Mouse (Mus musculus): ENCODE results near the gene Nnmt. TPM values are rescaled to one million over a fixed set of nuclear protein-coding genes. Genes with fewer than 3 reads are reported as not detected.

Nnmt gene
- total RNA-seq (2017) = not detected in 3 replicates

GRCm38 (mm10) chr9:48604939-48605598 lies at the start of gene Nnmt:
Nnmt (minus strand) TSS chr9:48605153.
- ATAC-seq (replicated peaks; ENCODE audit: insufficient number of reproducible peaks, low FRiP score, low TSS enrichment, poor library complexity, severe bottlenecking) = no peak

- ATAC-seq (replicated peaks; ENCODE audit: insufficient number of reproducible peaks, low FRiP score, low TSS enrichment, poor library complexity, severe bottlenecking) = no peak
Measured at GRCm38 (mm10) chr9:48654730-48655129, 49.8 kb upstream of the Nnmt start.

GRCm38 (mm10) chr9:48653399-48654070 lies 48.6 kb upstream of the Nnmt start:
- ATAC-seq (replicated peaks; ENCODE audit: insufficient number of reproducible peaks, low FRiP score, low TSS enrichment, poor library complexity, severe bottlenecking) = no peak

GRCm38 (mm10) chr9:48652026-48652425 lies 47.1 kb upstream of the Nnmt start:
- ATAC-seq (replicated peaks; ENCODE audit: insufficient number of reproducible peaks, low FRiP score, low TSS enrichment, poor library complexity, severe bottlenecking) = no peak

GRCm38 (mm10) chr9:48650846-48651245 lies 45.9 kb upstream of the Nnmt start:
- ATAC-seq (replicated peaks; ENCODE audit: insufficient number of reproducible peaks, low FRiP score, low TSS enrichment, poor library complexity, severe bottlenecking) = no peak

- ATAC-seq (replicated peaks; ENCODE audit: insufficient number of reproducible peaks, low FRiP score, low TSS enrichment, poor library complexity, severe bottlenecking) = no peak
Measured at GRCm38 (mm10) chr9:48649851-48650685, 45.1 kb upstream of the Nnmt start.

GRCm38 (mm10) chr9:48649098-48649766 lies 44.3 kb upstream of the Nnmt start:
- ATAC-seq (replicated peaks; ENCODE audit: insufficient number of reproducible peaks, low FRiP score, low TSS enrichment, poor library complexity, severe bottlenecking) = no peak

GRCm38 (mm10) chr9:48648285-48649097 lies 43.5 kb upstream of the Nnmt start:
- ATAC-seq (replicated peaks; ENCODE audit: insufficient number of reproducible peaks, low FRiP score, low TSS enrichment, poor library complexity, severe bottlenecking) = no peak

- no peak for ATAC-seq (replicated peaks; ENCODE audit: insufficient number of reproducible peaks, low FRiP score, low TSS enrichment, poor library complexity, severe bottlenecking)
Measured at GRCm38 (mm10) chr9:48647648-48648284, 42.8 kb upstream of the Nnmt start.

GRCm38 (mm10) chr9:48646781-48647647 lies 42.1 kb upstream of the Nnmt start:
- ATAC-seq (replicated peaks; ENCODE audit: insufficient number of reproducible peaks, low FRiP score, low TSS enrichment, poor library complexity, severe bottlenecking) = no peak

GRCm38 (mm10) chr9:48646251-48646650 lies 41.3 kb upstream of the Nnmt start:
- peak; percentile 60 for ATAC-seq (replicated peaks; ENCODE audit: insufficient number of reproducible peaks, low FRiP score, low TSS enrichment, poor library complexity, severe bottlenecking)

GRCm38 (mm10) chr9:48645648-48646126 lies 40.7 kb upstream of the Nnmt start:
- no peak for ATAC-seq (replicated peaks; ENCODE audit: insufficient number of reproducible peaks, low FRiP score, low TSS enrichment, poor library complexity, severe bottlenecking)

GRCm38 (mm10) chr9:48644926-48645647 lies 40.1 kb upstream of the Nnmt start:
- peak; percentile 50; the same call in 1 of the 2 replicates for ATAC-seq (replicated peaks; ENCODE audit: insufficient number of reproducible peaks, low FRiP score, low TSS enrichment, poor library complexity, severe bottlenecking)

- no peak for ATAC-seq (replicated peaks; ENCODE audit: insufficient number of reproducible peaks, low FRiP score, low TSS enrichment, poor library complexity, severe bottlenecking)
Measured at GRCm38 (mm10) chr9:48644376-48644775, 39.4 kb upstream of the Nnmt start.

- no peak for ATAC-seq (replicated peaks; ENCODE audit: insufficient number of reproducible peaks, low FRiP score, low TSS enrichment, poor library complexity, severe bottlenecking)
Measured at GRCm38 (mm10) chr9:48641636-48642035, 36.7 kb upstream of the Nnmt start.

- no peak for ATAC-seq (replicated peaks; ENCODE audit: insufficient number of reproducible peaks, low FRiP score, low TSS enrichment, poor library complexity, severe bottlenecking)
Measured at GRCm38 (mm10) chr9:48640881-48641280, 35.9 kb upstream of the Nnmt start.
